Mouse (Mus musculus) lung, postnatal 0 days (tissue): Measurements from ENCODE around the gene Neurod2.

Experiments
- CTCF ChIP-seq: IDR thresholded peaks from 2 replicates; pipeline ENCODE4 v1.5.1; 2016; ENCODE audit warnings: antibody characterized with exemption, mild to moderate bottlenecking
- EP300 ChIP-seq: IDR thresholded peaks from 2 replicates; pipeline ENCODE4 v1.6.1; 2016; ENCODE audit warnings: antibody characterized with exemption, mild to moderate bottlenecking, control low read depth

DNA sequence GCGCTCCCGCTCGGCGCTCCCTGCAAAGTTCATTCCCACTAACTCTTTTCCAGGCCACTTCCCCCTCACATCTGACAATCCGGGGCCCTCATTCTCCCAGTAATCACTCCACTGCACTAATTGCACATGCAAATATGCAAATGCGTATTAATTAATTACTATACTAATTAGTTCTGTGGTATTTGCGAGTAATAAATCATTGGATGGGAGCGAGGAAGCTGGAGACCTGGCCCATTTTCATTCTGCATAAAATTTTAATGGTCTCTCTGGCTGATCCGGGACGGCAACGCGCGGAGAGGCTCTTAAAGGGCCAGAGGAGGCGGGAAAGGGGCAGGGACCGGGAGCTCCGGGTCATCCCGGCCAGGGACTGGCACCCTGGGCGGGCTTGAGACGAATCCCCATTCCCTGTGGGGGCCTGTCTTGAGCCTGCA is 9.6 kb upstream of the Neurod2 start:
- TF ChIP-seq CTCF (no peak), EP300 (no peak)
